Mouse (Mus musculus) gastrocnemius, postnatal 25 days (tissue): ENCODE results near the gene Cry1. TPM values are rescaled to one million over a fixed set of nuclear protein-coding genes. Genes with fewer than 3 reads are reported as not detected.

Source experiments
- DNase-seq: peaks from one replicate; pipeline ENCODE4 v3.0.0; 2022
- total RNA-seq, 2 experiments: library from RNA; stranded (reverse); gene quantifications; 1 replicate in 1 of 2; 2 replicates in 1 of 2; pipeline ENCODE4 v1.2.3; 2021

Cry1 gene
- total RNA-seq, 2 experiments from 2014 or later: 6.1 to 11.8 TPM

DNA sequence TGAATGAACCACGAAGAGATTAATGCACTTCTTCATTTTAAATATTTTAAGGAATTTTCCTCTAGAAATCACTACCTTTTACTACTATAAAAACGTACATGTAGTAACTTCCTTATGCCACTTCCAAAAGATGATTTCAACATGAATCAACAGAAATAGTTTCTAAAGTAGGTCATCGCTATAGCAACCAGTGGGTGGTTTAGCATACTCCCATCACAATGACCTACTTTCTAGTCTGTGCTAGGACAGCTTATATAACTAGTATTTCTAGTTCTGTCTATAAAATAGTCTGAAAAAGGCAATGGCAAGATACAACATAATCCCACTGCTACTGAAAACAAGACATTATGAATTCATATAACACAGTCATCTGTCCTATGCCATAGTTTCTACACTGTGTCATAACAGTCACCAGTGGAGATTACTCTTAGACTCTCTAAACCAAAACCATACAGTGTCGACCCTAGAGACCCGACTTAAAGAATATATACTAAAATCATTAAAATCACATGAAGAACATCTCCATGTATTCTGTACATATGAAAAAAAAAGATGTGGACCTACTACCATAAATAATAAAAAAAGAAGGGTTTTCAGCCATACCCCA lies 23.0 kb downstream of the Cry1 start:
- DNase-seq: no peak

DNA sequence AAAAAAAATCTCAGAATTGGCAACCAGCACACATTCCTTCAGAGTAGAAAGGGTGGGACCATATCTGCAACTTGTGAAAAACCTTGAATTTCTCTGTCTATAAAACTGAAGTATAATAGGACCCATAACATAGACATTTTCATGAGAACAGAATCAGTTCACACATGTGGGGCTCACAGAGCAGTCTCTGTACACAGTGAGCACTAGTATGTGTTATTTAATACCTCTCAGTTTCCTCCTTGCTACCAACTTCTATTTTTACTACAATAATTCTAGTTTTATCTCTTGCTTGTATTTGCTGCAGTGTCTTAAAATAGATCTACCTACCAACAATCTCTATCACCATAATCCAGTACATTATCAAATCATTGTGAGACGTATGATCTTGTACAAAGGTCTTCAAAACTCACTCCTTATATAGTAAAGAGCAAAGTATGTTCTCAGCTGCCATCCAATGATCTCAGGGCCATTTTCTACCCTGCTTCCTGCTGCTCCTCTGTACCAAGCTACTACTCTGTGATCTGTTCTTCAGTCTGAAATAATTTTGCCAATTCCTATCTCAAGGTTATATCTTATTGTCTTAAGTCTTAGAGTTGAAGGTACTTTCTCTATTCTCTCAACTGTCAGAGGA lies 24.8 kb downstream of the Cry1 start:
- no peak for DNase-seq

DNA sequence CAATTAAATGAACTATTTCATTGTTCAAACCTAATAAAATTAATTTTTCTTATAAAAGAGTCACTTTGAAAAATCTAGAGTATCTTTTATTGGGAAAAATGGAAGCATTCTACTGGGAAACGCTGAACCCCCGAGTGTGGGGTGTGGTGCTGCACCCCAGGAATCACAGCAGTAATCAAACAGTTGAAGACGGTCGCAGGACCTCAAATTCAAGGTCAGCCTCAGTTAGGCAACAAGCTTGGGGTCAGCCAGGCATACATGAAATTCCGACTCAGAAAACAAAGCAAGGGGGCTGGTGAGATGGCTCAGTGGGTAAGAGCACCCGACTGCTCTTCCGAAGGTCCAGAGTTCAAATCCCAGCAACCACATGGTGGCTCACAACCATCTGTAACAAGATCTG lies 27.4 kb downstream of the Cry1 start:
- DNase-seq: no peak

DNA sequence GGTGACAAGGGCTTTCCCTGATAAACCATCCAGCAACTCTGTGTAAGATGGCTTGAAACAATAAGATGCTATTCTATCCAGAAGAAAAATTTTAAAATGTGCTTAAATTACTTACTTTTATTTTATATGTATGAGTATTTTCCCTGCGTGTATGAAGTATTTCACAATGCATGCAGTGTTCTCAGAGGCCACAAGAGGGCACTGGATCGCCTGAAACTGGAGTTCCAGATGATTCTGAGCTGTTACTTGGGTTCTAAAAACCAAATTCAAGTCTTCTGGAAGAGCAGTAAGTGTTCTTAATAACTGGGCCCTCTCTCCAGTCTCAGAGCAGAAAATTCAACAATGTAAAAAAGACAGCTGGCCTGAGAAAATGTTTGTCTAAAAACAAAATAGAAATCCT lies 30.7 kb downstream of the Cry1 start:
- DNase-seq: no peak

DNA sequence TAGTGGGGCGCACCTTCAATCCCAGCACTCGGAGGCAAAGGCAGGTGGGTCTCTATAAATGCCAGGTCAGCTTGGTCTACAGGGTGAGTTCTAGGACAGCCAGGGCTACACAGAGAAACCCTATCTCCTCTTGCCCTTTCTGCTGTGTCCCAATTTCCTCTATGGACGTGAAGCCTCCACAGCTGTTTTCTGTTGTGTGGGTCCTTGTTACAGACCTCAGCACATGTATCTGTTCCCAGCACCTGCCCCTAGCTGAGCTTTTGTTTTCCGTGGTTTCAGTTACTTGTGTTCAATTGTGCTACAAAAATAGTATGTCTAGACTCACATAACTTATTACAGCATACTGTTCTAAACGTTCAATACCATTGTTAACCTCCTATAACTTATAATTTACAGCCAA lies 35.6 kb downstream of the Cry1 start:
- no peak for DNase-seq

DNA sequence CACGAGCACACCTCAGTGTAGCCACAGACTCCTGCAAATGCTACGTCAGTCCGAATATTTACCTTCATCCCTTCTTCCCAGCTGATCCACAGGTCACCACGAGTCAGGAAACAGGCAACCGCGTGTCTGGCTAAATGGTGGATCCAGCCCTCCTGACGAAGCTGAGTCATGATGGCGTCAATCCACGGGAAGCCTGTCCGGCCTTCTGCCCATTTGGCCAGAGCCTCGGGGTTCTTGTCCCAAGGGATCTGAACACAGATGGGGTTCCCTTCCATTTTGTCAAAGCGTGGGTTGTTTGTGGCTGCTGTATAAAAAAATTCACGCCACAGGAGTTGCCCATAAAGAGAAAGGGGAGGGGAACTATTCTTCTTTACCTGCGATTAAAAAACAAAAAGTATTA lies 38.6 kb downstream of the Cry1 start:
- DNase-seq: no peak

DNA sequence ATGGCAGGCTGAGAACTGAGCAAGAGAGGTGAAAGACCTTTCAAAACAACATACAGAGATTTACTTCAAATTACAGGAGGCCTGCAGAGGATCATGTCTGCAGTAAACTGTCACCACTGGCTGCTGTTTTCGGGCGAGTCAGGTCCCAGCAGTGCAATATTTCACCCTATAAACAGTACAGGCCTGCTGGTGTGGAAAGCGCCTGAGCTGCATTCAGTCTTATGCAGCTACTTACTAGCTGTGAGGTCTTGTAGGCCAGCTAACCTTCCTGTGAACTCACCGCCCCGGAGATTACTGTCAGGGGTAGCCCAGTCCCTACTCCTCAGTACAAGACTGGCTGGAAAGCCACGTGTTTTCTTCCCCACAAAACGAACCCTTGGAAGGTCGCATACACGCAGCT lies 43.4 kb downstream of the Cry1 start:
- no peak for DNase-seq

DNA sequence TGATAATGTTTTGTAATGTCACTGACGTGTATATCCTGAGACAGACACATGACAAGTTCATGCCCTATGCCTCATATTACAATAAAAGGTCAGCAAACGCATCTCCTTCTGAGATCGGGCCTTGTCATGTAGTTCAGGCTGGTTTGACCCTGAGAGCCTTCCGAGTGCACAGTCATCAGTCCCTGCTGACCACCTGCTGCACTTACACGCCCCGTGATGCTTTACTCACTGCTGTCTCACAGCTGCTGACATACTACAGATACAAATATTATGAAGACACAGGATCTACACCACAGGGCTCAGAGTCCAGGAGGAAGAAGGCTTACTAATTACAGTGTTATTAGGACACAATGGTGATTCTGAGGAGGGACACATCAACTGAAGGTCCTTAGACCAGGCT lies 48.3 kb downstream of the Cry1 start:
- no peak for DNase-seq

DNA sequence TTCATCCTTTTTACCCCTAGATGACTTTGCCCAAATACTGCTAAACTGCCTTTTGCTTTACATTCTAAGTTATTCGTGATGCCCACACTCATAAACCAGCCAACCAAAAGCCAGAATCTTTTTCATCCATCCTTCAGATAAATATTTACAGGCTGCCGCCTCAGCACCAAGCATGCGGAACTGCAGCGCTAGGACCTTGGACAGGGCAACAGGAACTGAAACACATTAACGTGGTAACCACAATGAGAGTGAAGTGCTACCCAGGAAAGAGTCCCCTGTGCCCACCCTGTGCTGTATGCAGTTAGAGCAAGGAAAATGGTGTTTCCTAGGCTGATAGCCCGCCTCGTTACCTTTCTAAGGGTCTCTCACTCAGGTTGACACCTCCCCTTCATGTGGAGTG lies 56.4 kb downstream of the Cry1 start:
- no peak for DNase-seq

DNA sequence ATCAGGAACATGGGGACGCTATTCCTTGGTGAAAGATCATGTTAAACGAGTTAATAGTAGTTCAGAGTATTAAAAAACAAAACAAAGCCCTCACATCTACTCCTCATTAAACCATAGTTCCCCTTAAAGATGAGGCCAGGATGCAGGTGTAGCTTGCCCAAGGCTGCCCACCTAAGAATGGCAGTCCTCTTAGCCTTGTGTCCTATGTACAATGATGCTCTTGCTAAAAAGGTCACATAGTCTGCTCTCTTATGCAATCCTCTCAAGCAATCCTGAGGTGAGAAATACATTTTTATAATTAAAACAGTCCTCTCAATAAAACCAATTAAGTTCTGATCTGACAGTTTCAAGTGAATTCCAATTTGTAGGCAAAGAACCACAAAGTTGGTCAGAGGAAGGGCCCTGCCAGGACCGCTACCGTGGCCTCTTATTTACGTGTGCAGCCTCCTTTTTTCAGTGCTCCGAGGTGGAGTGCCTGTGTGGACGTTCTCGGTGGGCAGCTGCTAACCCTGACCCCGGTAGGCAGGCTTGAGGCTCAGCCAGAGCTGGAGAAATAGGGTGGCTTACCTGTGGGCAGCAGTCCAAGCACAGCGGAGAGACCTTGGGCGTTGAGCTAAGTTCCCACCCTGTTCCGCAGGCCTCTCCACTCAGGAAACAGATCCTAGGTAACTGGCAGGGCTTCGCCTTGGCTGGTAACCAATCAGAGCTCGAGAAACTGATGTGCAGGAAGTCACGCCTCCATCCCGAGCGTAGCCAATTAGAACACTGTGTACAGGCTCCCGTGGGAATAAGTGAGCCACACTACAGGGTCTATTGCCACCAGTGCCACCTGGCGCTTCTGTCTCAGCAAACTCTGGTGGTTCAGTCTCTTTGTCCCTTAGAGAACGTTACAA lies 57.2 kb downstream of the Cry1 start, which contains the start of gene Mterf2:
Gene Mterf2 (minus strand): TSS at position 633 of the 893 bp plus-strand sequence.
- DNase-seq: peak; percentile 94

DNA sequence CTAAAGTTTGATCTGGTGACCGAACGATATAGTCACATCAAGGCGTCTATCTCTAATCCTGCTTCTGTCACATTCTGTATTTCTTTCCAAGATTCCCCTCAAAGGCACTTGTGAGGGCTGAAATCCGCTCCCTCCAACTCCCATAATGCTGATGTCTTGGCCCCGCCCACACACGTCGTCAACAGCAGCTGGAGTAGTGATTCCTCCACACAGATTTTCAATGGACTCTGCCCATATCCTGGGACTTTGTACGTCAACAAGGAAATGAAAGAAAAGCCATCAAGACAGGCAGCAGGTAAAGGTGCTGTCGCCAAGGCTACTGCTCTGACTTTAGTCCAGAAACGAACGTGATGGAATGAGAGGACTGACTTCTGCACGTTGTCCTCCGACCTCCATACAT lies 59.7 kb downstream of the Cry1 start:
- DNase-seq: no peak

DNA sequence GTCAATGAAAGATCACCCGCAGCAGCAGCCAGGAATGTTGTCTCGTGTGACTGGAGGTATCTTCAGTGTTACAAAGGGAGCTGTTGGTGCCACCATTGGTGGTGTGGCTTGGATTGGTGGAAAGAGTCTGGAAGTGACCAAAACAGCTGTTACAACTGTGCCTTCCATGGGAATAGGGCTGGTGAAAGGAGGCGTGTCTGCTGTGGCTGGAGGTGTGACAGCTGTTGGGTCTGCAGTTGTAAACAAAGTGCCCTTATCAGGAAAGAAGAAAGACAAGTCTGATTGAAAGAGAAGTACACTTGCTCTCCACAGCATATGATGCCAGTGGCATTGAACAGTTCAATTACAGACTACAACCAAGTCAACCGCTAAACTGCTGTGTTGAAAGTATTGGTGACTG lies 70.5 kb downstream of the Cry1 start:
- no peak for DNase-seq

DNA sequence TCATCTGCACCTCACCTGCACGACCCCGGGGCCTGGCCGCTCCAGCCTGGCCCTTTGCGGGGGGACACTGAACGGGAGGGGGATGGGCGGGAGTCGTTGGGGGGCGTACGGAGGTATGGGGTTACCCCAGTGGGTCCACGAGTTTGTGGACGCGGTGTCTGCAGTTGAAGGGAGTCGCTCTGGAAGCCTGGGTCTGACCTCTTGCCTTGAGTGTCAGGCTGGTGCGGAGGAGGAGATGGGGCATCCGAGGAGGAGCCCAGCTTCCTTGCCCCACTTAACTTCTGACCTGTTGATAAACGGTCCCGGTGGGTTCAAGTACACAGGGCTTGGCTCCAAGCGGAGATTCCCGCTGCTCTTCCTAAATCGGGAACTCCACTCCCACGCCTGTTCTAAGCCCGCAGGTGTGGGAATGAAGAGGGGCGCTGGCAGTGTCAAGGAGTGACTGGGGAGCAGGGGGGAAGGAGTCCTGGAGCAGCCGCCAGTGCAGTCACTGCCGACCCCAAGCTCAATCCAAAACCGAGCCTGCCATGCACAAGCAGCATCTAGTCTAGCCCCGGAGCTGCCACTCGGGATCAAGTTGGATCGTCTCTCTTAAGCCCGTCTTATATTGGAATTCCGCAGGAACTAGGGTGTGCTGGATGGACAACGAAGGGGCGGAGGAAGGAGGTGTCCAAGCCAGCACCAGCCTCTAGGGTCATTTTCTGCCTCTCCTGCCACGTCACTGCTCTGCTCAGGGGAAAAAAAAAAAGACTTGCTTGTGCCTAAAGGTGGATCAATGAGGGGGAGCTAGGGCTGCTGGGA lies 81.6 kb downstream of the Cry1 start:
- DNase-seq: peak; percentile 26

DNA sequence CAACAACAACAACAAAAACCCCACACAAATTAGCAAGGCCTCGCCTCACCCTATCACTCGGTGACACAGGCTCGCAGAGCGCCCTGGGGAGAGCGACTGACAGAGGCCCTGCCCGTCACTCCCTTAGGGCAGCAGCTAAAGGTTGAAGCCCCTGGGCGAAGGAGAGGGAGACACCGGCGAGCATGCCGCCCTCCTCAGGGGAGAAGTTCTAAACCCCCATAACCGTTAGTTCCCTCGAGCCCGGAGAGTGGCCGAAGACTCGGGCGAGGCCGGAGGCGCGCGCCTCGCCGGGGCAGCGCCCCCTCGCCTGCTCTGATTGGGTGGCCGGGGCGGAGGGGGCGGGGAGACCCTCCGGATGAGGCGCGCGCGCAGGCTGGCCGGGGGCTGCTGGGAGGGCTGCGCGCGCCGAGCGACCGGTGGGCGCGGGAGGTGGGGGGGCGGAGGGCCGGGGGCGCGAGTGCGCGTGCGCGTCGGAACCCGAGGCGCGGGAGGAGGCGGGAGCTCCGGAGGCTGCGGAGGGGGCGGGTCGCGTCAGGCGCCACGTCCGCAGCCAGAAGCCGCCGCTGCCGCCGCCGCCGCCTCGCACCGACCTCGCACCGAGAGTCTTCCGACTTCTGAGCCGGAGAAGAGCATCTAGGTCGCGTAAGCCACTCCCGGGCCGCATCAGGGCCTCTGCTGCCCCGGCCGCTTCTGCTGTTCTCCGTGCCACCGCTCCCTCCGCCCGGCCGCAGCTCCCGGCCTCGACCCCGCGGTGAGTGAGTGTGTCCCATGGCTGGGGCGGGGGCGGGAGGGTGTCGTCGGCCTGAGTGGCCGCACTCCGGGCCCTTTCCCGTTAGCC lies 82.4 kb downstream of the Cry1 start, which contains the start of the genes Fhl4 and Tmem263:
Gene Fhl4 (minus strand): TSS at position 249 of the 838 bp plus-strand sequence.
Gene Tmem263 (plus strand): TSS at position 381 of the 838 bp plus-strand sequence.
- peak; percentile 91 for DNase-seq

DNA sequence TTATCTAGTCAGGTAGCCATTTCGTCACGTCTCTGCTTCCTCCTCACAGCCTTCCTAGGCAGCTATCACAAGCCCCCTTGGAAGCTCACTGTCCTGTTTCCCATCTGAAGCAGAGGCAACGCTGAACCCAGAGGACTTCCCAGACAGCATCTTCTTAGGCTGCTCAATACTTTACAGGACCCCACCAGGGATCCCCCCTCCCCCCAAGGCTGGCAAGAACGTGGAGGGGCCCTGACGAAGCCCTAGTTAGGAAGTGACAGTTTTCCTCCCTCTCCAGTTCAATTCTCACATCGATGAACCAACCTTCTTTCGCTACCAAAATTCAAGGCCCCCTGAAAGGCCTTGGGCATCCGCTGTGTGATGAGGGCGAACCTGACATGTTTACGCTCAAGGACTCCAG lies 83.0 kb downstream of the Cry1 start:
- peak; percentile 8 for DNase-seq

Other genes starting within 250 kb of the Cry1 start
- gene Fhl4, start 82.6 kb downstream of the Cry1 start, total RNA-seq: under 1 TPM; 0.13 to 0.15 TPM
- gene Tmem263, start 82.4 kb downstream of the Cry1 start, total RNA-seq: 10 to 100 TPM in 1 of 2 experiments, 1 to 10 TPM in 1; 9.9 to 11.2 TPM
- gene Mterf2, start 57.0 kb downstream of the Cry1 start, total RNA-seq: 10 to 100 TPM; 10.4 to 12.9 TPM
- 1 to 10 TPM in 1 of 2 experiments, under 1 TPM in 1; 0.62 to 1.0 TPM for gene Btbd11, start 201.8 kb upstream of the Cry1 start, total RNA-seq